ENCODE assay signal across 30 mouse cellular contexts in genomic region chr1:54110920-54111605, GRCm38 (mm10).
DNase-seq lines count a peak whose midpoint lies in the region; ATAC-seq and TF ChIP-seq lines count a peak whose summit lies in the region.
"Had no signal": no experiment of that assay in that cellular context is flagged by ENCODE, and none has a peak within 500 bp of the region (broad histone marks: within the 10 kb centered on the region; RNA-seq: fewer than 3 reads in every experiment).

No protein-coding gene starts in this region.

- 59% methylated on average over 8 of the region's 8 CpGs for WGBS in lung, postnatal 0 days

- no peak for ATAC-seq in lung, postnatal 0 days
- ATAC-seq: forebrain, postnatal 0 days; intestine, embryonic 16.5 days; midbrain, embryonic 13.5 days; Patski had no signal

- DNase-seq in gastrocnemius, adult 2 months = peak; percentile 21
- DNase-seq in gastrocnemius, postnatal 14 days = no peak
- DNase-seq in heart, adult 9 months (ENCODE audit: low spot score in 2 of 2) = peak; percentile 13 to 17
- DNase-seq in heart, postnatal 4 days = no peak
- DNase-seq in lung, postnatal 0 days (ENCODE audit: low spot score) = peak; percentile 31
- no peak for DNase-seq in lung, postnatal 10 days
- DNase-seq in layer of hippocampus, postnatal 10 days (ENCODE audit: low spot score in 2 of 2) = no peak
- DNase-seq: adrenal gland, postnatal 25 days; cerebellum, adult 8-10 months; cerebellum, postnatal 25 days; forebrain, postnatal 0 days; gastrocnemius, postnatal 36 days; kidney, adult 8-10 months; kidney, postnatal 10 days; layer of hippocampus, adult 9-11 months; liver; right cerebral cortex, postnatal 4 days; thymus, adult 18-20 months; thymus, postnatal 25 days had no signal

- TF ChIP-seq CTCF in gastrocnemius, adult 2 months (IDR thresholded peaks at IDR 0.05) = no peak
- no peak for TF ChIP-seq CTCF in lung, postnatal 0 days (IDR thresholded peaks at IDR 0.05)

- H3K36me3 ChIP-seq in lung, postnatal 0 days (ENCODE audit: insufficient read depth, low read length) = no peaks in the 10 kb centered on the region
- H3K36me3 ChIP-seq: embryonic facial prominence, embryonic 10.5 days; embryonic facial prominence, embryonic 15.5 days; forebrain, embryonic 12.5 days; hindbrain, embryonic 13.5 days; midbrain, embryonic 13.5 days; neural tube, embryonic 13.5 days had no signal

- no peak overlapping the region for H3K9ac ChIP-seq in lung, postnatal 0 days (replicated peaks; ENCODE audit: low read depth)
- H3K9ac ChIP-seq: embryonic facial prominence, embryonic 15.5 days; forebrain, embryonic 12.5 days; forebrain, postnatal 0 days; hindbrain, embryonic 13.5 days; liver, embryonic 14.5 days; midbrain, embryonic 13.5 days; neural tube, embryonic 13.5 days had no signal

- no peaks in the 10 kb centered on the region for H3K4me1 ChIP-seq in lung, postnatal 0 days (ENCODE audit: insufficient read depth, low read depth, low read length)
- H3K4me1 ChIP-seq: embryonic facial prominence, embryonic 15.5 days; forebrain, embryonic 12.5 days; hindbrain, embryonic 13.5 days; midbrain, embryonic 13.5 days had no signal

- no peak overlapping the region for H3K4me3 ChIP-seq in gastrocnemius, adult 2 months
- no peak overlapping the region for H3K4me3 ChIP-seq in lung, postnatal 0 days (ENCODE audit: low read depth, low read length)
- H3K4me3 ChIP-seq: embryonic facial prominence, embryonic 10.5 days; embryonic facial prominence, embryonic 15.5 days; forebrain, embryonic 12.5 days; hindbrain, embryonic 13.5 days; midbrain, embryonic 13.5 days; neural tube, embryonic 13.5 days had no signal

- H3K9me3 ChIP-seq in lung, postnatal 0 days (ENCODE audit: low read length) = no peaks in the 10 kb centered on the region
- H3K9me3 ChIP-seq: embryonic facial prominence, embryonic 10.5 days; embryonic facial prominence, embryonic 15.5 days; forebrain, embryonic 12.5 days; hindbrain, embryonic 13.5 days; midbrain, embryonic 13.5 days; neural tube, embryonic 13.5 days had no signal

- peak overlapping the region; percentile 58; the same call in 1 of the 2 replicates for H3K27ac ChIP-seq in gastrocnemius, adult 2 months
- no peak overlapping the region for H3K27ac ChIP-seq in lung, postnatal 0 days (ENCODE audit: low read length)
- H3K27ac ChIP-seq: embryonic facial prominence, embryonic 10.5 days; embryonic facial prominence, embryonic 15.5 days; forebrain, embryonic 12.5 days; hindbrain, embryonic 13.5 days; liver, embryonic 14.5 days; macrophage; midbrain, embryonic 13.5 days; neural tube, embryonic 13.5 days; stomach, postnatal 0 days had no signal

- no peaks in the 10 kb centered on the region for H3K27me3 ChIP-seq in lung, postnatal 0 days (replicated peaks; ENCODE audit: insufficient read depth, low read length)
- H3K27me3 ChIP-seq: embryonic facial prominence, embryonic 15.5 days; forebrain, embryonic 12.5 days; hindbrain, embryonic 13.5 days; midbrain, embryonic 13.5 days; neural tube, embryonic 13.5 days had no signal

- intact Hi-C loops in gastrocnemius, adult 2 months (cut with DNase I) = no loop called here
- intact Hi-C loops in gastrocnemius, postnatal 14 days (cut with DNase I; ENCODE audit: low total_unique reads) = no loop called here

- TF ChIP-seq EP300 in lung, postnatal 0 days (IDR thresholded peaks at IDR 0.05) = no peak

- no peak overlapping the region for H3K4me2 ChIP-seq in lung, postnatal 0 days (replicated peaks; ENCODE audit: low read depth, low read length)
- H3K4me2 ChIP-seq: embryonic facial prominence, embryonic 15.5 days; forebrain, embryonic 12.5 days; hindbrain, embryonic 13.5 days; midbrain, embryonic 13.5 days; neural tube, embryonic 13.5 days had no signal

Comparison
In these comparisons a context has a peak if more than half of its experiments do, and no peak if none do; other contexts are left out.
1. DNase-seq: peak in gastrocnemius, adult 2 months (single experiment), heart, adult 9 months (2 of 2) and lung, postnatal 0 days (single experiment); none in gastrocnemius, postnatal 14 days (single experiment), heart, postnatal 4 days (single experiment), lung, postnatal 10 days (single experiment) and layer of hippocampus, postnatal 10 days (0 of 2).